Mouse (Mus musculus) fibroblast of lung, adult 2 months (primary cell): ENCODE measurements at regions not wholly inside any gene's neighbourhood (a gene's known extent, or its start where the extent isn't known, plus 50 kb on each side); places are given as distances from the start of the nearest gene placed in this dataset.

ENCODE experiments used
- DNase-seq: peaks from one replicate; pipeline ENCODE4 v3.0.0-alpha.2; 2011; ENCODE audit warnings: low read depth

DNA sequence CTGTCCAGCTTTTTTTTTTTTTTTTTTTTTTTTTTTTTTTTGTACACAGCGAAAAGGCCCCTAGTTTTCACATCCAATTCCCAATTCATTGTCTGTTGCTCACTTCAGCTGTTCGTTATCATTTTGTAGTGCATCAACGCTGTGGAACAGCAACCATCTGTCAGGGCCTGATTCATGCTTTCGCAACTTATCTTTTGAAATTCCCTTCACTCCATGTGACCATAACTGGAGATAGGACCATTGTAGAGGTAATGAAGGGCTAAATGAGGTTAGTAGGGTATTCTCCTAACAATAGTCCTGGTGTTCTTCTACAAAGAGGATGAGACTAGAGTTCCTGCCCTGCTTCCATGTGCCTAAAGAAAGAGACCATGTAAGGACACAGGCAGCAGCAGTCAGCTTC lies 146.6 kb upstream of the Clnk start:
- no peak for DNase-seq

DNA sequence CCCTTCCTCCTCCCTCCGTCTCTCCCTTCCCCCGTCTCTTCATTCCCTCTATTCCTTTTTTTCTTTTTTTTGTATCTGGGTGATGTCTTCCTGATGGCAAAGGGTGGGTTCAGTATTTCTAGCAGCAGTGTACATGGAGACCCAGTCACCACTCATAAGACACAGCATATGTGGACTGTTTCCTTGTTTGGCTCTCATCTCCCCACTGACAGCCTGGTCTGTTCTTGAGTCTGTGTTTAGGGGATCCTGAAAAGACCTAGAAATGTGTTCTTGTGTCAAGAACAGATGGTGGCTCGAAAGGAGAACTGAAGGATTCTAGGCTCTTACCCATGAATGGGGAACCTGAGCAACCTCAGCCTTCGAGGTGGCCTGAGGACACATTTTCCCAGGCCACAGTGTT lies 124.0 kb upstream of the Clnk start:
- DNase-seq = no peak

DNA sequence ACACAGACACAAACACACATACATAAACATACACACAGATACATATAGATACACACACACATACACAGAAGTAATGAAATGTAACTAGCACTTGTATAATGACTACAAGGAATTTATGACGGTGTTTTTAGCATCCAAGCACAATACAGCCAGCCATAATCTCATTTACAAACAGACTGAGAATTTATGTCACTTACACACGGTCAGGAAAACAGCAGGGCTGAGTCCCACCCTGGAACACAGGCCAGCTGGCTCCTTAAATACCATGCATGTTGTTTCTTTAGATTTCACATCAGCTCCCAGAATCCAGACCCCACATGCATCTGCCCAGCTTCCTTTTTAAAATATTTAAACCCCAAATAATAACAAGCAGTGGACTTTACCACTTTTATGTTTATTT lies 123.1 kb upstream of the Clnk start:
- DNase-seq = no peak

DNA sequence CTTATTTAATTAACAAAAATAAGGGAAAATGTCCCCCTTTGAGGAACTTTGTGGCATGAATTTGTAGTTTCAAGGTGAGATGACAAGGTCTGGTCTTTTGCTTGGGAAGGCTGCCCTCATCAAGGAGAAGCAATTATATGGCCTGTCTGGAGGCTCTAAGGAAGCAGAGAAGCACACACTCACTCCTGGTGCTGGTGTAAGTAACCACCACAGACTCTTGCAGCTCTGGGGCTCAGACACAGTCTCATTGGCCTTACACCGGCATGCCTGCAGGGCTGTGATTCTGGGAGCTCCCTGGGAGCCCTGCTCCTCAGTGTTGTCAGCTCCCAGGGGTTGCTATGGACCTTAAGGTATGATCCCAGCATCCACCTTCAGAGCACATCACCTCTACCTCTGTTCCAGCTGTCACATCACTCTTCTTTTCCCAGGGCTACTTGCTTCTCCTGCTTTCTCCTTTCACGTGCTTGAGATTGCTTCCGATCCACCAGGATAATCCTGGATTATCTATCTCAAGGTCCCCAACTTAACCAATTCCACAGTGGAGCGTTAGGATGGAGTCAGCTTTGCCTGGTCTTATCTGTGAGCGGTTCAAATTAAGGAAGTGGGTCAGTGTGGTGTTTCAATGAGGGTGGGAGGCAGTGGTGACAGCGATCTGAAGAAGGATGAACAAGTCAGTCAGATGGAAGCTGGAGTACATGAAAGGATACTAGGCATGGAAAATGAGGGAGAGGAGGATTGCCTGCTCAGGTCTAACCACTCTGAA lies 96.0 kb upstream of the Clnk start:
- no peak for DNase-seq

DNA sequence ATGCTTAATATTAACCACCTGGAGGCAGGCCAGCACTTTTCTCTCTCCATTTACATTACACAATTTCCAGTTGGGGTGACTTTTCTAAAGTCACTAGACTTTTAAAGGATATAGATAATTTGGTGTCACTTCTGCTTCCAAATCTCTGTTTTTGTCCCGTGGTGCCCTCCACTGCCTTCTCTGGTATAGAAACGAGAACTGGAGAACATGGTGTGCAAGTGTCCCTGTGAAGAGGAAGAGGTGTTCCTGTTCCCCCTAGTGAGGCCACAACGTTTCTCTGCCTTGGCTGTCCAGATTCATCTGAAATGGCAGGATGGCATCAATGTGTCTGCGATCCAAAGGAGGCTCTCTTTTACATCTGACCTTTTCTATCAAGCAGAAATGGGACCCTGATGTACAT lies 93.9 kb upstream of the Clnk start:
- no peak for DNase-seq

DNA sequence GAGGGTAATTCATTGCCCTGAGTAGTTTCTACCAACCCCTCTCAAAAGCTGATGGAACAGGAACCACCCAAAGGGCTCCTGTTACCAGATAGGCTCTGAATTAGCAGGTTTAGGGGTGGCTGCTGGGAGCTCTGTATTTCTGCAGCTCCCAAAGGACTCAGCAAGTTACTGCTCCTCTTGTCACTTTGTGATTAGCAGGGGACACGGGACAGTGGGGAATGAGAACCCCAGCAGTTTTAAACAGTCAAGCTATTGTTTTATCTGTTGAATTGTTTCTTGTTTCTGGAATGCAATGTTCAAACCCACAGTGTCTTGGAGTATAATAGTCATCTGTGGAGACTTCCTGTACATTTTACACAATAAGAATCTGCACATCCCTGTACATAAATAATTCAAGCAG lies 90.4 kb upstream of the Clnk start:
- DNase-seq = no peak

DNA sequence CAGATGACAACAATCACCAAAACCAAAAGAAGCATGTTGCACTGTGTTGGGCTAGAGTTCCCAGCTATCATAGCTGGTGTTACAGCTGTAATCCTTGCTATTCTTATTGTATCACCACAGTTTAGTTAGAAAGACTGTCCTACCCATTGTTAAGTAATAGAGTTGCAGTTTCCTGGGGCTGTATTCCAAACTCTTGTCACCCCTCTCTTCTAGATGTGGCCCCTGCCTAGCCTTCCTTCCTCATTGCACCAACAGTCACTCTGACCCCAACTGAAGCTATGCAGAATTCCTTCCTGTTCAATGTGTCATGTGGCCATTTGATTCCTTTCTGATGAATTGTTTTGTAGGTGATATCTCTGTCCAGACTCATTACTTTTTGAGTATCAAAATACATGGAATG lies 87.8 kb upstream of the Clnk start:
- DNase-seq = no peak

DNA sequence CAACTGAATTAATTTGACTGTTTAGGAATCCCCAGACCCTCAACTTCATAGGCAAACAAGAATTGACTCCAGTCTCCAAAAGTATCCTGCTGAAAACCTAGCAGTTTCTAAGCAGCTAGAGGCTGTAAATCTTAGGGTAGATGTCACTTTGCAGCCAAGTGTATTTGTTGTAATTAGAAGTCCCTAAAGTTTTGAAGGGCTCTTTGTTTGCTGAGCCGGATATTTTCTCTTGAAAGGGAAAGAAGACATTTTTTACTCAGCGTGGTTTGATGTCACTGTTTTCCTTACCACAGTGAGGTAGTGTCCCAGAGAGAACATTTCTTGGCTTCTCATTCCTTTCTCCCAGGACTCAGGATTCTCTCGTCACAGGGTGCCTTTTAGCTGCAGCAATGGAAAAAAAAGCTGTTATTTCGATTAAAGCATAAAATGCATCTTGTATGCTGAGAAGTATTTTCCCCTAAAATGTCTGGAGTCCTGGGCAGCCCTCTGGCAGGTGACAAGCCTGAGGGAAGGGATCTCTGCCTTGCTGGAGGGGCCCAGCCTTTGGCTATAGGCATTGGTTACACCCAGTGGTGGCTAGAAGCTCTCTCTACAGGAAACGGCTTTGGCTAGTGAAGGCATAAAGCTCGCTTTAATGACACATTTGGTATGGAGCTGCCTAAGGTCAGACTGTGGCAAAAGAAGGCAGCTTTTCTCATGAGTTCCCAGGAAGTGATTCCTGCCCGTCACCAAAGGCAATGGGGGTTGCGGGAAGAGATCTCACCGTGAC lies 74.1 kb upstream of the Clnk start:
- no peak for DNase-seq

DNA sequence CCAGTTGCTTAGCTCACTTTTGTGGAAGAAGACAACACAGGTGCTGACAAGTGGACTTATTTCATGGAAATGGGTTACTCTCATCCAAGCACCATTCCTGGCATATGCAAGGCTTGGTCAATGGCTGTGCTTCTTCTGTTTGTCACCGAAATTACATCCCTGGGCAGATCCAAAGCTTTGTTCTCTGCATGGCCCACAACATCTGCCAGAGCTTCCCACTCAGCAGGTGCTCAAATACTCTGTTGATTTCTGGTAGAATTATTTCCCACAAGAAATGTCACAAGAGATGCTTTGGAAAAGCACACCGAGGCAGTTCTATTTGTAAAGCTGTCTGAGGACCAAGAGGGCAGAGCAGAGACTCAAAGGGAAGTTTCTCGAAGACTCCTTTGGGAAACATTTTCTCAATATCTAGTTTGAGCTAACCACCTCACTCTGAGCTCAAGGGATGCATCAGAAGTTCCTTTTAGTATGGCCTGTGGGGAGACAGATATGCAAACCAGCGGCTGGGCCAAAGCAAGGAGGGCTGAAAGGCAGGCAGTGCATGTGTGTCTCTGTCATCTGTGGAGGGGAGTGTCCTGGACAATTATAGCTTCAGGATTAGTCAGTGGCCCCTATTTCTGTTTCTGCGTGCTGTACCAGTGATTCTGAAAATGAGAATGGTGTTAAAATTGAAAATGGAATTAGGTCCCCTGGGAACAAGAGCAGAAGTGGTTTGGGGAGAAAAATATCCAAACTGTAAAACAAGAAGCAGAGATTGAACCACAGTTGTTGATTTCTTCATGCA lies 69.5 kb upstream of the Clnk start:
- no peak for DNase-seq

DNA sequence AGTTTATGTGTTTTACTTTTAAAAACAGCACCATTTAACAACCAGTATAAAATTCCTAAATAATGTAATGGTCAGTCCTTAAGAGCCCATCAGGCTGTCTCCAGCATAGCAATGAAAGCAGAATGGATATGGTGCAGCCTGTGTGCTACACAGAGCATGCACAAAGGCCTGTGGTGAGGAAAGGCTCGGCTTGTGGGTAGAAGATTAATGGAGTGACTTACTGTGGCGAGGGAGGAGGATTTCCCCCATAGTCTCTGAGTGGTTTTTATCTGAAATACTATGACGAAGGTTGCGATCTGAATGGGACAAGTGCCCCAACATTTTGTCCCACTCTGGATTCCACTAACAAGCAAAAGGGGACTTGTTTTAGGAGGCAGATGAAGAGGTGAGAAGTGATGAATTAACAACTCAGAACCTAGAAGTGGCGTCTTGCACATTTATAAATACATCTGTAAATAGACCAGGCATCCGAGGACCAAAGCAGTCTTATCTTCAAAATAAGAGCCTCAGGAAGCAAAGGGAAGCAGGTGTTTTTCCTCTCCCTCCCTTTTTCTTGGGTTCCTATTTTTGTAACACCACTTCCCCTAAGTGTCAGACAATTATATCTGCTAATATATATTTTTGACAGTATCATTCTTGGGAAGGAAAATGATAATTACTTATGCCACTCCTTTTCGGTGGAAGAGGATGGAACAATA lies 55.9 kb upstream of the Clnk start:
- DNase-seq = no peak

DNA sequence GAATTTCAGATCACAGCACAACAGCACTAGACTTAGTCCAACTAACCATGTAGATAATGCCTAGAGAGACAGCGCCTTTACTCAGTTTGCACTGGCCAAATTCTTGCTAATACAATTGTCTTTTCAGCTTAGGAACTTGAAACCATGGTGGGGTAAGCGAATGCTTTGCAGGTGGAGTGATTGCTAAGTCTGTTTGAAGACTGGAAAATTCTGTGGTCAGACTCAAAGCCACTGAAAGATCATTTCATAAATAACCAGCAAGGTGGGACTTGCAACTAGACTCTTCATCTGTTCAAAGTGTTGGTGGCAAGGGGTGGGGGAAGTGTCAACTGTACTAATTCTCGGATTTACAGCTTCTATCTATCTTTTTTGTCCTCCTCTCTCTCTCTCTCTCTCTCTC lies 50.4 kb upstream of the Clnk start:
- DNase-seq = no peak
